Mouse (Mus musculus): Measurements from ENCODE around the gene Pacsin2. TPM values are rescaled to one million over a fixed set of nuclear protein-coding genes. Genes with fewer than 3 reads are reported as not detected.
"Not testable (repeated sequence)": the region's sequence is repeated elsewhere in the genome, so short reads cannot be mapped to it uniquely, and the experiment has no call there.

The Pacsin2 gene
- total RNA-seq, 4 experiments from 2014 or later, result 45.3 to 58.5 (median 48.2) TPM

- DNase-seq (ENCODE audit: low spot score in 2 of 2), result no peak
These were observed 81.9 kb downstream of the Pacsin2 start for GRCm38 (mm10) chr15:83382467-83382866.

DNA sequence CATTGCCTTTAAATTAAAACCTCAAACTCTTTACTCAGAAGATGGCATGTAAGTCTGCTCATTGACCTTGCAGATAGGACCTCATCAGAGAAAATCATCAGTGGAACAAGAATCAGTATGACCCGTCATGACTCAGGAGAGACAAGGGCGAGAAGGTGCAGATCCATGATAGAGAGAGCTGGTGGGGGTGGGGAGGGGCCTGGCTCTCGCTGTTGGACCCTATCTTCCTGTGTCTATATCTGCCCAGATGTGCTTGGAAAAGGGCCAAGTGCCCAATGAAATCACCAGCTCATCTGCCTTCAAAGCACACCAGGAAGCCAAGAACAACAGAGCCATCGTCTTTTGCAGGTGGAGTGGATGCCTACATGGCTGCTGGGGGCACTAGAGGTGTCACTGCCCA, 87.3 kb downstream of the Pacsin2 start:
- DNase-seq (ENCODE audit: low spot score in 2 of 2), result no peak

DNA sequence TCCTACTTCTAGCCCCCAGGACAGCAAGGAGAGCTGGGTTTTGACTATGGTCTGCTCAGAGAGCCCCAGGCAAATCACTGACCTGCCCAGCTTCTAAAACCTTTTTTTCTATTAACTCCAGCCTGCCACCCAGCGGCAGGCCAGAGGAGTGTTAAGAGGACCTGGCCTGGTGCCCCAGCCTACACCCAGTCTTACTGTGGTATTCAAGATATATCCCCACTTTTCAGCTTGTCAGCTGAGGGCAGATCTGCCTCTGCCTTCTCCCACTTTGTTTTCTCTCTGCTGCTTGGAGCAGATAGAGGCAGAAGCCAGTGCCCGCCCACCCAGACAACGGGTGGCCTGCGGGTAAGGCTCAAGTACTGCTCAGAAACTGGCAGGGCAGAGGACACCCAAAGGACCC, 89.3 kb downstream of the Pacsin2 start:
- DNase-seq (ENCODE audit: low spot score in 2 of 2), result peak; percentile 49 to 54

DNA sequence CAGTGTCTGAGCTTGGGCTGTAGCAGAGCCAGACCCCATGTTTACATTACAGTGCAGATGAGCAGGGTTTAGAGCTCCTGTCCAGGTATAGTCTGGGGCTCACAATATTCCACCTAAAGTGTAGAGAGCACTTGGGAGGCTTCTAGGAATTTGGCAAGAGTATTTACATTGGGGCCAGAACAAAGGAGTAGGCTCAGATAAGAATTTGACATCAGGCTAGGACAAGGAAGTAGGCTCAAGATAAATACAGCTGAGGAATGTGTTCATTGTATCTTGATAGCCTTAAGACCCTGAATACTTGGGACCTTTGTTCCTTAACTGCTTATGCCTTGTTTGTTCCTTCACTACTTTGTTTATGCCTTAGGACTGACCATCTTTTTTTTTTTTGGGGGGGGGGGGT, 90.3 kb downstream of the Pacsin2 start:
- DNase-seq (ENCODE audit: low spot score in 2 of 2), result no peak

GRCm38 (mm10) chr15:83368702-83369101, 95.7 kb downstream of the Pacsin2 start:
- not testable (repeated sequence) for DNase-seq (ENCODE audit: low spot score in 2 of 2)

- no peak for DNase-seq (ENCODE audit: low spot score in 2 of 2)
These were observed 96.1 kb downstream of the Pacsin2 start for GRCm38 (mm10) chr15:83368261-83368660.

GRCm38 (mm10) chr15:83366933-83367552, 97.4 kb downstream of the Pacsin2 start:
- peak in 1 of 2 experiments; percentile 45 for DNase-seq (ENCODE audit: low spot score in 2 of 2)

DNA sequence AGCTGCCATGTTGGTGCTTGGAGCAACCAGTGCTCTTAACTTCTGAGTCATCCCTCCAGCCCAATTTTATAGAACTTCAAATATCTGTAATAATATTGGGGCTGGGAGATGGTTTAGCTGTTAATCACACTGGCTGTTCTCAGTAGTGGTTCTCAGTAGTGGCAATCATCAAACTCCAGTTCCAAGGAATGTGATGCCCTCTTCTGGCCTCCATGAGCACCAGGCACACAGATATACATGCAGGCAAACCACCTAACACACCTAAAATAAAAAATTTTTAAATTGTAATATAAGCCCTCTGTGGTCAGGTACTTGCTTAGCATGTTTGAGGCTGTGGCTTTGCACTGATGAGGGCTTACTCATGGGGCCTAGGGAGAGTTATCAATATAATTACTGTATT, 98.7 kb downstream of the Pacsin2 start:
- no peak for DNase-seq (ENCODE audit: low spot score in 2 of 2)

GRCm38 (mm10) chr15:83364194-83364593, 100.2 kb downstream of the Pacsin2 start:
- DNase-seq (ENCODE audit: low spot score in 2 of 2), result no peak

DNA sequence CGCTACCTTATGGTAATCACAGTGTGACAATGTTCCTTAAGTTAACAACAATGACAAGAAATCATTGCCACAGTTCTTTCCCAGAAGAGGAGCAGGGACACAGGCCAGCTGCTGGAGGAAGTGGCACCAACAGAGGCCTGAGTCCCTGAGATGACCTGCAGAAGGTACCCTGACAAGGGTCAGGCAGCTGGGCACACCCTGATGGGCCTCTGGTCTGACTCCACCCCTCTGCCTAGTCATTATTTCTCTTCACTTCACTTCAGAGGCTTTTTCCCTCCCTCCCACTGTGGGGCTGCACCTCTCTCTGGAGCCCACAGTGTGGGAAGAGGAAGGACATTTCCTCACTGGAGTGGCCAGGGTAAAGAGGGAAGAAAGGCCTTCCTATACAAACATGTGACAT, 101.6 kb downstream of the Pacsin2 start:
- DNase-seq (ENCODE audit: low spot score in 2 of 2), result not testable (repeated sequence)

DNA sequence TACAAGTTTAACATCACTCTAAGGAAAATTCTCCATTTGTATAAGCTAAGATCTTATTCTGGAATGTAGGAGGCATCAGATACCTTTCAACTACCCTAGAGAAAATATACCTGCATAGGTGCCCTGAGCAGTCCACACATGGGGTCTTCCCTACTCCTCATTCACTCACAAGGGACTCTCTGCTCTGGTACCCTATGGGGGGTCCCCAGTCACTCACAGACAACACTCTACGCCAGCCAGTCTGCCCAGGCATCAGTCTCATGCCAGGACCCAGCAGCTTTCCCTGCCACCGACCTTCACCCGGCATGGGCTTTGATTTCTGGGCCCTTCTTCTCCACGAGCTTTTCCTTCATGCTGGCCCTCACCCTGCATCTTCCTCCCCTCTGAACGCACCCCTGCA, 103.5 kb downstream of the Pacsin2 start:
- DNase-seq (ENCODE audit: low spot score in 2 of 2), result not testable (repeated sequence)

DNA sequence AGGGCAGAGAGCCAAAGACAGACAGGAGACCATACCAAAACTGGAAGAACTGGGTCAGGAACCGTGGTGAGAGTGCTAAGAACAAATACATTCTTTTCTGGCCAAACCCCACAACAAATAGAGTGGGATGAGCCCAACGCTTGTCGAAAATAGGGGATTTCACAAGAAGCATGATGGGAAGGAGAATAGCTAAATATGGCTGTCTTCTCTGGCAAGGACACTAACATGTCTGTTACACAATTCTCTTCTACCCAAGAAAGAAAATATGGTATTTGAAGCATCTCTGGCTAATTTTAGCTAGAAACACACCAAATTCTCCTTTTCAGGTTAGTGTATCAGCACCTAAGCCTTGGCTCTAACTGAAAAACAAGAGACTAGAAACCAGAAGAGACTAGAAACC, 104.3 kb downstream of the Pacsin2 start:
- no peak for DNase-seq (ENCODE audit: low spot score in 2 of 2)

DNA sequence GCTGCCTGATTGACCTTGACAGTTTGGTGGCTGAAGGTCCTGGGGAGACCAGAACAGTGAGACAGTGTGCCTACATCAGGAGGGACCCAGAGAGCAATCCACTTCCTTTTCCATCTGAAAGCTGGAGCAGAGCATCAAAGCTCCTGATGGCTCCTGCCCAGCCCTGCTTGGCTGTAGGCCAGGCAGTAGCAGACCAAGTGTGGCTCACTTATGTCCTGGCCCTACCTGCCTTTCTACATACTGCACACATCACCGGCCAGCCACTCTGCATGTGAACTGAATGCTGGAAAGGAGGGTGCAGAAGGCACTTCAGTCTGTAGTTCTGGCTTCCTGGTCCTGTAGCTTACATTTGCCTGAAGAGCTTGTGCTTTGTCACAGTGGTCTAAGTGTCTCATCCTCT, 105.9 kb downstream of the Pacsin2 start:
- no peak for DNase-seq (ENCODE audit: low spot score in 2 of 2)

DNA sequence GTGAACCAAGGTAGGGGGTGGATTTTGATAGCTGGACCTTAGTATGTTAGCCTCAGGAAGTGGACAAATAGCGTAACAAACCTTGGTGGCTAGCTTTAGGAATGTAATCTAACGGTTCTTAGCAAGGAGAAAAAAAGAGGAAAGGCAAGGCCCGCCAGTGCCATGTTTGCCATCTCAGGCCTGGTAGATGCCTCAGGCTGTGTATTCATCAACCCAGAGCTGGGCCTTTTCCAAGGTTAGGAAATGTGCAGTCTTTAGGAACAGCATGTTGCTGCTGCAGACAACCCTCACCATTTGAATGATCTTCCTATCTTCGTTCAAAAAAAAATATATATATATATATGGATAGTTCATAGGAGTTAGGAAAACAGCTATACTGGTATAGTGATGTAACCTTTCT, 112.9 kb downstream of the Pacsin2 start:
- no peak for DNase-seq (ENCODE audit: low spot score in 2 of 2)

DNA sequence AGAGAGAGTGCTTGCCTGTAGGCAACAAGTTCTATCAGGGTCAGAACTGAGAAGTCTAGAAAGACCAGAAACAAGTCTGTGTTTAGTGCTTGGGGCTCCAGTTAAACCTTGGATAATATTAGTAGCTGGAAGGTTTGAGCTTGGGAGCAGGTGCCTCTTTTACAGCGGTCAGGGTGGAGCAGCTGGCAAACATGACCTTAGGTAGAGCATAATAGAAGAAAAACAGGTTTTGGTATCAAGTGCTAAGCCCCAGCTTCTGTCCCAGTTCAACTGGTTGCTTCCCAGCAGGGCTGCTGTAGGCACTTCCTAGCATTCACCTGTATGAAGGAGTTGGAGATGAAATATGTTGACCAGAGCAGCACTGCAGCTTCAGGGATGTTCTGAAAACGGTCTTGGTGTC, 113.5 kb downstream of the Pacsin2 start:
- DNase-seq (ENCODE audit: low spot score in 2 of 2), result no peak

- peak; percentile 89 to 90 for DNase-seq (ENCODE audit: low spot score in 2 of 2)
These were observed 114.3 kb downstream of the Pacsin2 start, which contains the start of gene Arfgap3 for GRCm38 (mm10) chr15:83349954-83350711. Arfgap3 (minus strand) TSS chr15:83350247.

DNA sequence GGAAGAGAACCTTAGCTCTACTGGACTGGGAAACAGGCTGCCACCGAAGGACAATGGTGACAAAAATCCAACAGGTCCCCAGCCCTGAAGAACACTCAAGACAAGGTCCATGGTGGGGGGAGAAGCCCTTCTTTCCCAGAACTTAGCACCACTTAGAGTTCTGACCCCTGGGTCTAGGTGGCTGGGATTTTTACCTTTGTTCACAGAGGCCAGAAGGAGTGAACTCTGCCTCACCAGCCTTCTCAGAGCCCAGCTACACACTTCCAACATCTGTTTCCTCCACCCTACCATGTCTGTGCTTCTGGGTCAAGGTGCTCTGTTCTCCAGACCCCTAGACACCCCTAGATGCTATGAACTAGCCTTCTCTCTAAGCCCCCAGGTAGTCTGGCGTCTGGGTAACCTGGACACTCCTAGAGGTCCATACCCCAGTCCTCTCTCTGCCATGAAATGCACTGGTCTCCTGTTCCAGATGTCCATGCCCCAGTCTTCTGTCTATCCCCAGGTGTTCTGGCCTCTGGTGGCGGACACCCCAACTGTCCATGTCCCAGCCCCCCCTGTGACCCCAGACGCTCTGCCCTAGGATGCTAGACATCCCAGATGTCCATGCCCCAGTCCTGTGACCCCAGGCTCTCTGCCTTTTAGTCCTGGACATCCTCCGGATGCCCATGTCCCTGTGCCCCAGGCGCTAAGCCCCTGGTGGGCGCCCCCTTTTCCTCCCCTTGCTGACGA, 115.0 kb downstream of the Pacsin2 start:
- DNase-seq (ENCODE audit: low spot score in 2 of 2), result no peak

DNA sequence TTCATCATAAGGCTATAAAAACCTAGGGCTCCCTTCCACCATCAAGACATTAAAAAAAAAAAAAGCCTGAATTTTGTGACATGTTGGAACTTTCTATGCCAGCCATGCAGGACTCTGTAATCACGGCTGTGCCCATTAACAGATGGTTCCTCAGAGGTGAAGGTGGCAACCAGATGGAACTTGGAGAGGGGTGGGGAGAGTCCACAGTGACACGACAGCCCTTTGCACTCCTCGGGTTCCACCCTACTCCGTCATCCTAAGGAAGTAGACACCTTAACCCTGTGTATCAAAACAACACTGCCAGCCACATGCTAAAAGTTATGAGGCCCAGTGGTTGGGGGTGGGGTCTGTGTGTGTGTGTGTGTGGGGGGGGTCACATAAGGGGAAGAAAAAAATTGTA, 115.7 kb downstream of the Pacsin2 start:
- DNase-seq (ENCODE audit: low spot score in 2 of 2), result no peak

- DNase-seq (ENCODE audit: low spot score in 2 of 2), result no peak
These were observed 118.4 kb downstream of the Pacsin2 start for GRCm38 (mm10) chr15:83345898-83346529.

DNA sequence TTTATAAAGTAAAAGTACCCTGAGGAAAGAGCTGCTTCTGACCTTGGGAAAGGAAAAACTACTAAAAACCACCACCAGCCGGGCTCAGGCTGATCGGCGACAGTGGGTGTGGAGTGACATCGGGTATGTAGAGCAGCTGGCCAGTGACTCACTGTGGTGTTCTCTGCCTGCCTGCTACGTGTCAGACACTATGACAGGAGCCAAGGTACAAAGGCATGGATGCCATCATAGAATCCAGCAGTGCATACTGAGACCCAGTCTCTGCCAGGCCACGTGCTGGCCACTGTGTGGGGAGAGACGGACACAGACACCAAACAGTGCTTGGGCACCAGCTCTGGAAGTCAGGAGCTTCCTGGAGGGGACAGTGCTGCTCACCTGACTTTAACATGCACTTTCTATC, 119.5 kb downstream of the Pacsin2 start:
- DNase-seq (ENCODE audit: low spot score in 2 of 2), result peak in 1 of 2 experiments; percentile 17

GRCm38 (mm10) chr15:83344157-83344556, 120.2 kb downstream of the Pacsin2 start:
- peak in 1 of 2 experiments; percentile 38 for DNase-seq (ENCODE audit: low spot score in 2 of 2)

DNA sequence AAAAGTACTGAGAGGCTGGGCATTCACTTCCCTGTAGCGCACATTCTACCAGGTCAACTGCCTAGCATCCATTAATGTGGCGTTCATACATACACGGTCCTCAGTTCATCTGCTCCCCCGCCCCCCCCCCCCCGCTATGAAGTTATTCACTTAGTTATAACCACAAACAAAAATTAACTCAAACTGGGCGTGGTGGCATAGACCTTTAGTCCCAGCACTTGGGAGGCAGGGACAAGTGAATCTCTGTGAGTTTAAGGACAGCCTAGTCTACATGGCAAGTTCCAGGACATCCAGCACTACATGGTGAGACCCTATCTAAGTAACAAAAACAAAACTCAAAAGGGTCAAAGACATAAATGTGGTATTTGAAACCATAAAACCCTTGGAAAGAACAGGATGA, 125.5 kb downstream of the Pacsin2 start:
- no peak for DNase-seq (ENCODE audit: low spot score in 2 of 2)

Data from gastrocnemius, adult 8-10 months (tissue).